Mouse (Mus musculus) midbrain, embryonic 11.5 days (tissue): ENCODE data around the gene Tex13b. TPM values are rescaled to one million over a fixed set of nuclear protein-coding genes. Genes with fewer than 3 reads are reported as not detected.
"Not testable (repeated sequence)": the region's sequence is repeated elsewhere in the genome, so short reads cannot be mapped to it uniquely, and the experiment has no call there.

Experiments used
- ATAC-seq: fragments of 200-750 bp; cut with Nextera tagmentation; 2 replicates; pipeline ENCODE4 v1.8.0; 2017; ENCODE audit warnings: moderate TSS enrichment, moderate library complexity; ENCODE audit not compliant: low FRiP score
- DNase-seq: peaks from one replicate; pipeline ENCODE4 v3.0.0; 2015; ENCODE audit warnings: low spot score; ENCODE audit errors: missing footprints
- H3K27ac ChIP-seq: fragments of 300-500 bp; sonication (generic); 2 replicates; pipeline ENCODE4 v1.5.1; 2014; ENCODE audit warnings: low read depth, low read length
- H3K27me3 ChIP-seq: fragments of 300-500 bp; sonication (generic); 2 replicates; pipeline ENCODE4 v1.6.1; 2014; ENCODE audit warnings: mild to moderate bottlenecking, low read length, moderate library complexity, mixed read lengths; ENCODE audit not compliant: control insufficient read depth, insufficient read depth
- H3K36me3 ChIP-seq: fragments of 300-500 bp; sonication (generic); 2 replicates; pipeline ENCODE4 v1.6.1; 2014; ENCODE audit warnings: mild to moderate bottlenecking, low read length, moderate library complexity, mixed read lengths; ENCODE audit not compliant: control insufficient read depth, insufficient read depth
- H3K4me1 ChIP-seq: fragments of 300-500 bp; sonication (generic); 2 replicates; pipeline ENCODE4 v1.6.1; 2014; ENCODE audit warnings: low read length; ENCODE audit not compliant: control insufficient read depth, insufficient read depth
- H3K4me2 ChIP-seq: fragments of 300-500 bp; sonication (generic); 2 replicates; pipeline ENCODE4 v1.6.1; 2014; ENCODE audit warnings: mild to moderate bottlenecking, moderate library complexity
- H3K4me3 ChIP-seq: fragments of 300-500 bp; sonication (generic); 2 replicates; pipeline ENCODE4 v1.5.1; 2014; ENCODE audit warnings: low read depth, low read length
- H3K9ac ChIP-seq: fragments of 300-500 bp; sonication (generic); 2 replicates; pipeline ENCODE4 v1.6.1; 2014; ENCODE audit warnings: low read length
- H3K9me3 ChIP-seq: fragments of 300-500 bp; sonication (generic); 2 replicates; pipeline ENCODE4 v1.6.1; 2016; ENCODE audit warnings: low read length; ENCODE audit not compliant: control insufficient read depth
- WGBS: fragments of 180-500 bp; shearing (Covaris S2); extraction: QIAGEN DNeasy Blood & Tissue Kit; methylation state at CpG from one replicate; pipeline ENCODE4 v1.1.7; 2014; 5-methylcytosine and 5-hydroxymethylcytosine counted together
- polyA plus RNA-seq: library from polyadenylated mRNA; unstranded; fragments of >200 nt; fragmentation: Nextera tagmentation; extraction: Ambion mirVana; gene quantifications from 2 replicates; pipeline ENCODE4 v1.2.1, GENCODE M21; 2014

The Tex13b gene
- polyA plus RNA-seq = not detected in 2 replicates

- no peak for ATAC-seq
- H3K9ac ChIP-seq = no peak within 1 kb of the TSS
- no peak within 1 kb of the TSS for H3K27ac ChIP-seq
- H3K4me3 ChIP-seq = no peak within 1 kb of the TSS
- H3K27me3 ChIP-seq = peaks cover 1% of the 10 kb centered on the region
- no peaks in the 10 kb centered on the region for H3K9me3 ChIP-seq
- WGBS = 94% methylated on average over 22 of the region's 22 CpGs
- no peaks in the 10 kb centered on the region for H3K4me1 ChIP-seq
- no peak within 1 kb of the TSS for H3K4me2 ChIP-seq
- no peak for DNase-seq
- no peaks in the 10 kb centered on the region for H3K36me3 ChIP-seq
Measured at GRCm38 (mm10) chrX:140813312-140814006, at the start of gene Tex13b. Gene Tex13b (minus strand): TSS chrX:140813433.

- no peak for DNase-seq
- Histone ChIP-seq H3K4me1 (no peaks in the 10 kb centered on the region), H3K27ac (no peak overlapping the region), H3K9me3 (no peaks in the 10 kb centered on the region), H3K4me2 (no peak overlapping the region), H3K36me3 (no peaks in the 10 kb centered on the region), H3K27me3 (peaks cover 5% of the 10 kb centered on the region; the same call in 1 of the 2 replicates), H3K9ac (no peak overlapping the region), H3K4me3 (no peak overlapping the region)
- 93% methylated on average over 6 of the region's 6 CpGs for WGBS
- ATAC-seq = no peak
Measured at GRCm38 (mm10) chrX:140862760-140863159, 49.5 kb upstream of the Tex13b start.

- DNase-seq = peak; percentile 80
- H3K36me3 ChIP-seq = no peaks in the 10 kb centered on the region
- no peak for ATAC-seq
- H3K9ac ChIP-seq = no peak overlapping the region
- H3K27ac ChIP-seq = no peak overlapping the region
- no peaks in the 10 kb centered on the region for H3K4me1 ChIP-seq
- no peak overlapping the region for H3K4me2 ChIP-seq
- no peaks in the 10 kb centered on the region; the same call in 1 of the 2 replicates for H3K27me3 ChIP-seq
- 29% methylated on average over 2 of the region's 2 CpGs for WGBS
- H3K9me3 ChIP-seq = no peaks in the 10 kb centered on the region
- no peak overlapping the region for H3K4me3 ChIP-seq
Measured at GRCm38 (mm10) chrX:140857445-140857844, 44.2 kb upstream of the Tex13b start.

GRCm38 (mm10) chrX:140857040-140857439 is 43.8 kb upstream of the Tex13b start:
- DNase-seq, H3K4me3 ChIP-seq, H3K4me1 ChIP-seq, H3K27me3 ChIP-seq, ATAC-seq, H3K9ac ChIP-seq, H3K9me3 ChIP-seq, H3K4me2 ChIP-seq, H3K27ac ChIP-seq, H3K36me3 ChIP-seq: not testable (repeated sequence)
- 71% methylated on average over 5 of the region's 5 CpGs for WGBS

- Histone ChIP-seq H3K27ac (no peak overlapping the region), H3K4me2 (no peak overlapping the region), H3K4me1 (no peaks in the 10 kb centered on the region), H3K27me3 (no peaks in the 10 kb centered on the region; the same call in none of the 2 replicates), H3K36me3 (no peaks in the 10 kb centered on the region), H3K4me3 (no peak overlapping the region), H3K9me3 (no peaks in the 10 kb centered on the region), H3K9ac (no peak overlapping the region)
- WGBS = 71% methylated on average over 3 of the region's 3 CpGs
- no peak for ATAC-seq
- DNase-seq = no peak
Measured at GRCm38 (mm10) chrX:140854561-140854960, 41.3 kb upstream of the Tex13b start.

- ATAC-seq, H3K27me3 ChIP-seq: not testable (repeated sequence)
Measured at GRCm38 (mm10) chrX:140845401-140845800, 32.2 kb upstream of the Tex13b start.

GRCm38 (mm10) chrX:140839887-140840286 is 26.7 kb upstream of the Tex13b start:
- H3K4me2 ChIP-seq = no peak overlapping the region
- H3K27ac ChIP-seq = no peak overlapping the region
- H3K4me1 ChIP-seq = no peaks in the 10 kb centered on the region
- H3K36me3 ChIP-seq = no peaks in the 10 kb centered on the region
- no peak overlapping the region for H3K9ac ChIP-seq
- no peak overlapping the region for H3K4me3 ChIP-seq
- ATAC-seq (no peak), DNase-seq (no peak)
- WGBS = 69% methylated on average over 4 of the region's 4 CpGs
- H3K27me3 ChIP-seq = peaks cover 15% of the 10 kb centered on the region; the same call in 1 of the 2 replicates
- no peaks in the 10 kb centered on the region for H3K9me3 ChIP-seq

More at GRCm38 (mm10) chrX:140845401-140845800, 32.2 kb upstream of the Tex13b start:
- not testable (repeated sequence) for H3K9me3 ChIP-seq, H3K9ac ChIP-seq, H3K27ac ChIP-seq, DNase-seq, H3K4me2 ChIP-seq, H3K4me1 ChIP-seq, H3K36me3 ChIP-seq, H3K4me3 ChIP-seq
- WGBS = no CpG with 5 or more reads among the region's 1 CpGs

- 75% methylated on average over 3 of the region's 3 CpGs for WGBS
- DNase-seq = no peak
- H3K4me3 ChIP-seq = no peak overlapping the region
Measured at GRCm38 (mm10) chrX:140838077-140838476, 24.8 kb upstream of the Tex13b start.

GRCm38 (mm10) chrX:140831706-140832105 is 18.5 kb upstream of the Tex13b start:
- Histone ChIP-seq H3K4me1 (no peaks in the 10 kb centered on the region), H3K27ac (no peak overlapping the region), H3K9ac (no peak overlapping the region), H3K4me2 (no peak overlapping the region), H3K9me3 (no peaks in the 10 kb centered on the region), H3K27me3 (peaks cover 4% of the 10 kb centered on the region), H3K36me3 (no peaks in the 10 kb centered on the region), H3K4me3 (no peak overlapping the region)
- DNase-seq (no peak), ATAC-seq (no peak)
- WGBS = 75% methylated on average over 4 of the region's 4 CpGs

More at GRCm38 (mm10) chrX:140838077-140838476, 24.8 kb upstream of the Tex13b start:
- H3K36me3 ChIP-seq = no peaks in the 10 kb centered on the region
- no peak for ATAC-seq
- H3K27ac ChIP-seq = no peak overlapping the region
- peaks cover 15% of the 10 kb centered on the region; the same call in 1 of the 2 replicates for H3K27me3 ChIP-seq
- H3K9ac ChIP-seq = no peak overlapping the region
- no peaks in the 10 kb centered on the region for H3K4me1 ChIP-seq
- no peaks in the 10 kb centered on the region for H3K9me3 ChIP-seq
- no peak overlapping the region for H3K4me2 ChIP-seq
